15 mouse cellular contexts compared by ENCODE assay signal in genomic region chr6:100223435-100223834, GRCm38 (mm10).
DNase-seq lines count a peak whose midpoint lies in the region.
"Had no signal": no experiment of that assay in that cellular context is flagged by ENCODE, and none has a peak within 500 bp of the region (broad histone marks: within the 10 kb centered on the region; RNA-seq: fewer than 3 reads in every experiment).

No protein-coding gene starts in this region.

- DNase-seq in heart, adult 11 months, result peak; percentile 52
- no peak for DNase-seq in heart, postnatal 4 days
- DNase-seq in R1 (ENCODE audit: low read depth, low spot score), result peak; percentile 81
- no peak for DNase-seq in right cerebral cortex, postnatal 14 days
- no peak for DNase-seq in left cerebral cortex, adult 9 months (ENCODE audit: low spot score in 2 of 2)
- DNase-seq: adrenal gland, adult 8-10 months; adrenal gland, postnatal 14 days; adrenal gland, postnatal 36 days; B cell, adult 2 months; cerebellum, adult 11-12 months; cerebellum, adult 2 months; cerebellum, adult 9-10 months; cerebellum, postnatal 10 days; cerebellum, postnatal 25 days; forebrain, postnatal 0 days had no signal

Comparison
In these comparisons a context has a peak if more than half of its experiments do, and no peak if none do; other contexts are left out.
1. DNase-seq: peak in heart, adult 11 months (single experiment) and R1 (single experiment); none in heart, postnatal 4 days (single experiment), right cerebral cortex, postnatal 14 days (single experiment) and left cerebral cortex, adult 9 months (0 of 2).